ENCODE assay signal across 18 mouse cellular contexts in the genomic region with DNA sequence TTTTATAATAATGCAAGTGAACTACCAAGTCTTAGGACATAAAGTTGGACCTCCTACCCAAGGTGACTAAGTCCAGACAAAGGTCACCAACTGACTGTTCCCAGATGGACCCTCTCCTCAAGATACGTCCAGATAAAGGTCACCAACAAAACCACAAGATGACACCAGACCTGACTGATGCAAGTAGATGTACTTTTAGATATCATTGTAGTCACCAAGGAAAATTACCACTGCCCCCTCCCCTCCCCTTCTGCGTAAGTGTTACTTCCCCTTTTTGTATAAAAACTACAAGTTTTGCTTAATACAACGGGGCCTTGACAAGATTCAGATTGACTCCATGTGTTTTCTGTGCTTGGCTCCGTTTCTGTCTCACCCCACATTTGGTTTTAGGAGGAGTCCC.
"Had no signal": no experiment of that assay in that cellular context is flagged by ENCODE, and none has a peak within 500 bp of the region (broad histone marks: within the 10 kb centered on the region; RNA-seq: fewer than 3 reads in every experiment).

No protein-coding gene starts in this region.

- H3K27ac ChIP-seq: kidney, embryonic 15.5 days; limb, embryonic 12.5 days; limb, embryonic 15.5 days; liver, embryonic 14.5 days; macrophage; midbrain, embryonic 12.5 days; midbrain, embryonic 15.5 days; neural tube, embryonic 13.5 days; stomach, postnatal 0 days had no signal

- H3K9me3 ChIP-seq: kidney, embryonic 15.5 days; limb, embryonic 15.5 days; midbrain, embryonic 15.5 days had no signal

- H3K9ac ChIP-seq: kidney, embryonic 15.5 days; limb, embryonic 12.5 days; limb, embryonic 15.5 days; liver, embryonic 14.5 days; liver, postnatal 0 days; lung, embryonic 14.5 days; midbrain, embryonic 12.5 days; midbrain, embryonic 15.5 days; neural tube, embryonic 13.5 days had no signal

- H3K4me2 ChIP-seq: kidney, embryonic 15.5 days; limb, embryonic 12.5 days; limb, embryonic 15.5 days; liver, embryonic 11.5 days; lung, embryonic 14.5 days; midbrain, embryonic 12.5 days; midbrain, embryonic 15.5 days; neural tube, embryonic 13.5 days had no signal

- H3K27me3 ChIP-seq: kidney, embryonic 15.5 days; limb, embryonic 12.5 days; limb, embryonic 15.5 days; midbrain, embryonic 12.5 days; midbrain, embryonic 15.5 days; neural tube, embryonic 13.5 days had no signal

- ATAC-seq: liver, postnatal 0 days; lung, postnatal 0 days; midbrain, embryonic 15.5 days had no signal

- DNase-seq: kidney, adult 8-10 months; kidney, postnatal 10 days; kidney, postnatal 36 days; left cerebral cortex, postnatal 4 days; liver, postnatal 0 days; lung, embryonic 14.5 days; thymus, postnatal 25 days had no signal

- H3K36me3 ChIP-seq: kidney, embryonic 15.5 days; limb, embryonic 12.5 days; limb, embryonic 15.5 days; midbrain, embryonic 12.5 days; midbrain, embryonic 15.5 days; neural tube, embryonic 13.5 days had no signal

- H3K4me3 ChIP-seq: kidney, embryonic 15.5 days; limb, embryonic 12.5 days; limb, embryonic 15.5 days; midbrain, embryonic 12.5 days; midbrain, embryonic 15.5 days; neural tube, embryonic 13.5 days had no signal

- H3K4me1 ChIP-seq: kidney, embryonic 15.5 days; limb, embryonic 12.5 days; limb, embryonic 15.5 days; midbrain, embryonic 12.5 days; midbrain, embryonic 15.5 days; neural tube, embryonic 13.5 days had no signal
